Mouse (Mus musculus): ENCODE data around the gene Exoc6.

DNA sequence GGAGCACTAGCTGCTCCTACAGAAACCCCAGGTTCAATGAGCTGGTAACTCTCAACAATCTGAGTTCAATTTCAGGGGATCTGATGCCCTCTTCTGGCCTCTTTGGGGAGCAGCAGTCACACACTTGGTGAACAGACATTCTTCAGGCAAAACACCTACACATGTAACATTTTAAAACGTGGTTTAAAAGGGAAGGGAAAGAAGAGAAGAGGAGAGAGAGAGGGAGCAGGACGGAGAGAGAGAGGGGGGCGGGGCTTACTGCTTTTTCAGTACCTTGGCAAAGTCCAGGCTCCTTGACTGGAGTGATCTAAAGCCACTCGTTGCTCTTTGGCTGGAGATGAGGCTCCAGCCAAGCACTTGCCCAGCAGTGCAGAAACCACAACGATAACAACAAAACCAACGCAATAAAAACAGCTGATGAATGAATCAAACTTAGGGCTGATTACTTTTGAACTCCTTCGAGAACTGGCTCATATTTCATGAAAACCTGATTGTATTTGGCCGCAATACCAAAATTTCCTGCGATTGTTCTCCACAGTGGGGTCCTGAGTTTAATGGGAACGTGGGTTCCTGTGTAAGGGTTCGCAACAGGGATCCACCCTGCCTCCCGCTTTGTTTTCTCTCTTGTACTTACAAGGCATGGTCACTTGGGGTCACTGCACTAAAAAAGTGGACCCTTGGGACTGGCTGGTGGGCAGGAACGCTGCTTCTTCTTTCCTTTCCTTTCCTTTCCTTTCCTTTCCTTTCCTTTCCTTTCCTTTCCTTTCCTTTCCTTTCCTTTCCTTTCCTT lies 6.5 kb upstream of the Exoc6 start:
- TF ChIP-seq CTCF (IDR thresholded peaks at IDR 0.05), result peak; percentile 71
- TF ChIP-seq POLR2A (IDR thresholded peaks at IDR 0.05; ENCODE audit: insufficient read depth, low read depth, low read length), result no peak
